Mouse (Mus musculus): Measurements from ENCODE around the gene Itpr1.

- TF ChIP-seq TAL1 (IDR thresholded peaks at IDR 0.05; ENCODE audit: low read length) (no peak), GATA1 (IDR thresholded peaks at IDR 0.05; ENCODE audit: low read length) (no peak)
These were observed 37.5 kb downstream of the Itpr1 start for GRCm38 (mm10) chr6:108250416-108250815.

Data from erythroblast, embryonic 14.5 days (primary cell).